Mouse (Mus musculus): ENCODE measurements around the gene Dvl1.

DNA sequence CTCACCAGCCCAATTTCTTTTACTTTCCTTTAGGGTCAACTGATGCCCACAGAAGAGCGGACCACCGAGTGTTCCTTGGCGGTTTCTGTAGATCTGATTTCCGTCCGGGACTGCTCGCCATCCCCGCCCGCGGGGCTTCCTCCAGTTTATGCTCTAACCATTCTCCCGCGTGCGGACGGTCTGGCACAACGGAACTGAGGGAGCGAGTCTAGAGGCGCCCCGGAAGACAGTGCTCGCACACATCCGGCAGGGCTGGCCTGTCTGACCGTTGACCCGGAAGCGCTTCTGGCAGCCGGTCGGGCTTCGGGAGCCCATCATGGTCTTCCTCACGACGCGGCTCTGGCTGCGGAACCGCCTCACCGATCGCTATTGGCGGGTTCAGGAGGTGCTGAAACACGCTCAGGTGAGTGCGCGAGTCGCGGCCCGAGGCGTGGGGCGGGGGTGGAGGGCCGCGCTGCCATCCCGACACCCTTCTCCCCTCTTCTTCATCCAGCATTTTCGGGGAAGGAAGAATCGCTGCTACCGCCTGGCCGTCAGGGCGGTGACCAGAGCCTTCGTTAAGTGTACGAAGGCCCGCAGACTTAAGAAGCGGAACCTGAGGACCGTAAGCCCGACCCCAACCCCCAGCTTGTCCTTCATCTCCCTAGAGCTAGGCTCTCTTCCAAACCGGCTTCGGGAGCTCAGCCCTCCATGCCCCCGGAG, 43.7 kb upstream of the Dvl1 start:
- TF ChIP-seq CTCF (IDR thresholded peaks at IDR 0.05; ENCODE audit: extremely low read depth, insufficient read length, insufficient replicate concordance, low read depth, low read length) (0 out of 2 replicates have a peak, but pooled peaks have one; percentile 8), POLR2A (IDR thresholded peaks at IDR 0.05; ENCODE audit: low read depth, low read length) (peak; percentile 68)

Measured in small intestine, adult 2 months (tissue).